Comparison of ENCODE assay signal across 8 mouse cellular contexts in genomic region chr13:55693243-55693721, GRCm38 (mm10). TPM values are rescaled to one million over a fixed set of nuclear protein-coding genes. Genes with fewer than 3 reads are reported as not detected.
A peak's percentile ranks its signal among the peaks of the same experiment; 100 is the strongest.
DNase-seq lines count a peak whose midpoint lies in the region; ATAC-seq and TF ChIP-seq lines count a peak whose summit lies in the region.

No protein-coding gene starts in this region.

- peak overlapping the region; percentile 74 for H3K4me2 ChIP-seq in heart, embryonic 11.5 days
- no peak overlapping the region for H3K4me2 ChIP-seq in CH12.LX (ENCODE audit: insufficient read depth, low read depth, poor library complexity, severe bottlenecking)
- H3K4me2 ChIP-seq in embryonic facial prominence, embryonic 13.5 days: peak overlapping the region; percentile 77
- H3K4me2 ChIP-seq in intestine, embryonic 16.5 days (ENCODE audit: low read depth, low read length): peak overlapping the region; percentile 55

- peak overlapping the region; percentile 99 for H3K27ac ChIP-seq in heart, embryonic 11.5 days (ENCODE audit: low read depth, low read length)
- H3K27ac ChIP-seq in CH12.LX (ENCODE audit: insufficient read depth, low read depth): peak overlapping the region; percentile 73
- H3K27ac ChIP-seq in embryonic facial prominence, embryonic 13.5 days: peak overlapping the region; percentile 98
- peak overlapping the region; percentile 98 for H3K27ac ChIP-seq in intestine, embryonic 16.5 days (ENCODE audit: low read length)

- H3K9ac ChIP-seq in heart, embryonic 11.5 days (ENCODE audit: low read depth, low read length): peak overlapping the region; percentile 100
- H3K9ac ChIP-seq in CH12.LX (ENCODE audit: insufficient read depth, low read depth): peak overlapping the region; percentile 100
- H3K9ac ChIP-seq in embryonic facial prominence, embryonic 13.5 days: peak overlapping the region; percentile 100
- H3K9ac ChIP-seq in intestine, embryonic 16.5 days (ENCODE audit: low read depth, low read length): peak overlapping the region; percentile 100

- under 1% methylated on average over 64 of the region's 70 CpGs for WGBS in heart, embryonic 11.5 days (ENCODE audit: insufficient replicate concordance)
- WGBS in embryonic facial prominence, embryonic 13.5 days: under 1% methylated on average over 33 of the region's 70 CpGs
- under 1% methylated on average over 55 of the region's 70 CpGs for WGBS in intestine, embryonic 16.5 days

- TF ChIP-seq RAD21 in CH12.LX (IDR thresholded peaks at IDR 0.05; ENCODE audit: low read depth, low read length): no peak

- peak; percentile 62 for ATAC-seq in heart, embryonic 11.5 days (replicated peaks; ENCODE audit: insufficient number of reproducible peaks, low FRiP score, low TSS enrichment)
- ATAC-seq in embryonic facial prominence, embryonic 13.5 days (ENCODE audit: insufficient number of reproducible peaks, insufficient read depth, low FRiP score, low TSS enrichment, low read depth): peak; percentile 34
- peak; percentile 80 for ATAC-seq in intestine, embryonic 16.5 days

- no peak for DNase-seq in heart, postnatal 4 days
- no peak for DNase-seq in CH12.LX (ENCODE audit: extremely low read depth)
- peak; percentile 53 for DNase-seq in mesoderm, embryonic 11.5 days (ENCODE audit: low read depth, low spot score)
- peak; percentile 45 to 59 for DNase-seq in thymus, postnatal 10 days (ENCODE audit: low spot score in 2 of 2)
- DNase-seq in frontal cortex, adult 2 months (ENCODE audit: extremely low spot score in 1 of 2, low spot score in 1 of 2): no peak

- peaks cover 12% of the 10 kb centered on the region for H3K4me1 ChIP-seq in heart, embryonic 11.5 days (ENCODE audit: control insufficient read depth, insufficient read depth, low read length)
- H3K4me1 ChIP-seq in CH12.LX (ENCODE audit: control insufficient read depth in 1 of 2, insufficient read depth in 2 of 2): peaks cover 3 to 25% of the 10 kb centered on the region in 2 experiments; a peak in 3 of 4 replicates
- peaks cover 24% of the 10 kb centered on the region for H3K4me1 ChIP-seq in embryonic facial prominence, embryonic 13.5 days
- peaks cover 15% of the 10 kb centered on the region for H3K4me1 ChIP-seq in intestine, embryonic 16.5 days (ENCODE audit: control insufficient read depth, insufficient read depth, low read length)

- no peaks in the 10 kb centered on the region for H3K9me3 ChIP-seq in heart, embryonic 11.5 days (replicated peaks; ENCODE audit: control insufficient read depth, low read length)
- H3K9me3 ChIP-seq in CH12.LX (replicated peaks; ENCODE audit: low read length): no peaks in the 10 kb centered on the region
- H3K9me3 ChIP-seq in embryonic facial prominence, embryonic 13.5 days: no peaks in the 10 kb centered on the region
- H3K9me3 ChIP-seq in intestine, embryonic 16.5 days (ENCODE audit: control insufficient read depth, low read length): no peaks in the 10 kb centered on the region

- H3K79me2 ChIP-seq in CH12.LX (replicated peaks; ENCODE audit: control insufficient read depth, extremely low read depth, insufficient read depth, poor library complexity, severe bottlenecking): peaks cover 51% of the 10 kb centered on the region

- H3K36me3 ChIP-seq in heart, embryonic 11.5 days (ENCODE audit: control insufficient read depth, insufficient read depth, low read length): no peaks in the 10 kb centered on the region
- H3K36me3 ChIP-seq in CH12.LX (replicated peaks in 1 of 2; ENCODE audit: control insufficient read depth in 1 of 2, insufficient read depth in 1 of 2, low read length in 1 of 2): peaks cover 3 to 20% of the 10 kb centered on the region in 2 experiments
- peaks cover 2% of the 10 kb centered on the region; the same call in 1 of the 2 replicates for H3K36me3 ChIP-seq in embryonic facial prominence, embryonic 13.5 days
- no peaks in the 10 kb centered on the region for H3K36me3 ChIP-seq in intestine, embryonic 16.5 days (ENCODE audit: control insufficient read depth, insufficient read depth, low read length)

- in situ Hi-C loops in CH12.LX (cut with MboI; ENCODE audit: low pct_ligation_motif_present, low pct_unique_long_range_greater_than_20kb, low sequenced_read_pairs): no loop called here

- H3K27me3 ChIP-seq in heart, embryonic 11.5 days (ENCODE audit: control insufficient read depth, insufficient read depth, low read length): no peaks in the 10 kb centered on the region
- no peaks in the 10 kb centered on the region for H3K27me3 ChIP-seq in CH12.LX (replicated peaks)
- H3K27me3 ChIP-seq in embryonic facial prominence, embryonic 13.5 days: no peaks in the 10 kb centered on the region
- H3K27me3 ChIP-seq in intestine, embryonic 16.5 days (replicated peaks; ENCODE audit: control insufficient read depth, insufficient read depth, low read length): no peaks in the 10 kb centered on the region

- no peak for TF ChIP-seq POLR2A in CH12.LX (IDR thresholded peaks at IDR 0.05; ENCODE audit: low read depth, low read length)

- peak overlapping the region; percentile 99 for H3K4me3 ChIP-seq in heart, embryonic 11.5 days (ENCODE audit: low read depth, low read length)
- H3K4me3 ChIP-seq in CH12.LX (replicated peaks in 1 of 3; ENCODE audit: low read depth in 2 of 3, low read length in 2 of 3, poor library complexity in 1 of 3): peak overlapping the region; percentile 70 to 91 (median 79)
- peak overlapping the region; percentile 94 for H3K4me3 ChIP-seq in embryonic facial prominence, embryonic 13.5 days
- peak overlapping the region; percentile 99 for H3K4me3 ChIP-seq in intestine, embryonic 16.5 days (ENCODE audit: low read length)

- dilution Hi-C loops in CH12.LX (cut with MboI; ENCODE audit: extremely low pct_ligation_motif_present, extremely low pct_unique_long_range_greater_than_20kb, low sequenced_read_pairs): no loop called here

- TF ChIP-seq CTCF in CH12.LX (conservative IDR thresholded peaks at IDR 0.05 in 1 of 2, IDR thresholded peaks at IDR 0.05 in 1 of 2; ENCODE audit: low read depth in 2 of 2, low read length in 2 of 2): no peak

- TF ChIP-seq EP300 in CH12.LX (IDR thresholded peaks at IDR 0.05; ENCODE audit: low read length): no peak

TF ChIP-seq in CH12.LX, 34 proteins besides CTCF, POLR2A, EP300 and RAD21:
- TF ChIP-seq USF2 (conservative IDR thresholded peaks at IDR 0.05; ENCODE audit: low read depth, low read length) (no peak), MEF2A (IDR thresholded peaks at IDR 0.05; ENCODE audit: borderline replicate concordance, low read depth, low read length) (no peak), MXI1 (IDR thresholded peaks at IDR 0.05; ENCODE audit: low read depth, low read length) (peak; percentile 19; the same call in 1 of the 2 replicates)
TF ChIP-seq in CH12.LX: peak in this region for 1.

RNA-seq across cellular contexts. Expression of gene B230219D22Rik, which starts 0.4 kb away (rescaled TPM):
- polyA plus RNA-seq in heart, embryonic 11.5 days (2014; fragmentation: Nextera tagmentation; extraction: Ambion mirVana): 63.0 and 77.0 TPM in 2 replicates
- total RNA-seq in heart, postnatal 4 days (2021): 10 to 100 TPM; 77.3 to 82.3 TPM
- total RNA-seq in CH12.LX (2012; rRNA removed): 22.1 and 23.2 TPM in 2 replicates
- total RNA-seq in CH12.LX (2014; rRNA removed): 35.0 and 36.1 TPM in 2 replicates
- polyA plus RNA-seq in CH12.LX (2012; ENCODE audit: insufficient read length, low read depth): 25.0 and 25.7 TPM in 2 replicates
- 71.5 and 73.7 TPM in 2 replicates for polyA plus RNA-seq in embryonic facial prominence, embryonic 13.5 days (2015; fragmentation: Nextera tagmentation; extraction: Ambion mirVana)
- 34.3 and 34.8 TPM in 2 replicates for polyA plus RNA-seq in intestine, embryonic 16.5 days (2015; fragmentation: Nextera tagmentation; extraction: Ambion mirVana)
- polyA plus RNA-seq in frontal cortex, adult 2 months (2012; rRNA removed): 63.2 and 66.6 TPM in 2 replicates

RNA-seq across cellular contexts. Expression of gene Txndc15, which starts 21.2 kb away (rescaled TPM):
- 61.1 and 69.5 TPM in 2 replicates for polyA plus RNA-seq in heart, embryonic 11.5 days (2014; fragmentation: Nextera tagmentation; extraction: Ambion mirVana)
- total RNA-seq in heart, postnatal 4 days (2021): 10 to 100 TPM; 35.7 to 36.6 TPM
- total RNA-seq in CH12.LX (2012; rRNA removed): 34.6 and 39.7 TPM in 2 replicates
- total RNA-seq in CH12.LX (2014; rRNA removed): 48.7 and 51.2 TPM in 2 replicates
- 37.4 and 45.2 TPM in 2 replicates for polyA plus RNA-seq in CH12.LX (2012; ENCODE audit: insufficient read length, low read depth)
- 109 and 110 TPM in 2 replicates for polyA plus RNA-seq in embryonic facial prominence, embryonic 13.5 days (2015; fragmentation: Nextera tagmentation; extraction: Ambion mirVana)
- 67.7 and 71.3 TPM in 2 replicates for polyA plus RNA-seq in intestine, embryonic 16.5 days (2015; fragmentation: Nextera tagmentation; extraction: Ambion mirVana)
- polyA plus RNA-seq in frontal cortex, adult 2 months (2012; rRNA removed): 63.7 and 67.2 TPM in 2 replicates

RNA-seq across cellular contexts. Expression of gene Pcbd2, which starts 33.9 kb away (rescaled TPM):
- polyA plus RNA-seq in heart, embryonic 11.5 days (2014; fragmentation: Nextera tagmentation; extraction: Ambion mirVana): 59.1 and 64.6 TPM in 2 replicates
- total RNA-seq in heart, postnatal 4 days (2021): 10 to 100 TPM; 42.2 to 45.7 TPM
- total RNA-seq in CH12.LX (2012; rRNA removed) (28.6 and 32.1 TPM in 2 replicates), CH12.LX (2014; rRNA removed) (19.0 and 20.6 TPM in 2 replicates)
- 44.9 and 45.0 TPM in 2 replicates for polyA plus RNA-seq in CH12.LX (2012; ENCODE audit: insufficient read length, low read depth)
- 44.3 and 61.4 TPM in 2 replicates for polyA plus RNA-seq in embryonic facial prominence, embryonic 13.5 days (2015; fragmentation: Nextera tagmentation; extraction: Ambion mirVana)
- 71.9 and 72.3 TPM in 2 replicates for polyA plus RNA-seq in intestine, embryonic 16.5 days (2015; fragmentation: Nextera tagmentation; extraction: Ambion mirVana)
- polyA plus RNA-seq in frontal cortex, adult 2 months (2012; rRNA removed): 28.2 and 30.1 TPM in 2 replicates

RNA-seq across cellular contexts. Expression of gene Ddx46, which starts 58.5 kb away (rescaled TPM):
- 32.4 and 34.2 TPM in 2 replicates for polyA plus RNA-seq in heart, embryonic 11.5 days (2014; fragmentation: Nextera tagmentation; extraction: Ambion mirVana)
- total RNA-seq in heart, postnatal 4 days (2021): 10 to 100 TPM; 33.8 to 34.3 TPM
- total RNA-seq in CH12.LX (2012; rRNA removed) (36.1 and 46.3 TPM in 2 replicates), CH12.LX (2014; rRNA removed) (35.4 and 37.4 TPM in 2 replicates)
- polyA plus RNA-seq in CH12.LX (2012; ENCODE audit: insufficient read length, low read depth): 99.8 and 103 TPM in 2 replicates
- 43.2 and 44.3 TPM in 2 replicates for polyA plus RNA-seq in embryonic facial prominence, embryonic 13.5 days (2015; fragmentation: Nextera tagmentation; extraction: Ambion mirVana)
- 26.7 and 27.2 TPM in 2 replicates for polyA plus RNA-seq in intestine, embryonic 16.5 days (2015; fragmentation: Nextera tagmentation; extraction: Ambion mirVana)
- 51.7 and 54.2 TPM in 2 replicates for polyA plus RNA-seq in frontal cortex, adult 2 months (2012; rRNA removed)

Comparison
In these comparisons a context has a peak if more than half of its experiments do, and no peak if none do; other contexts are left out.
1. DNase-seq: peak in mesoderm, embryonic 11.5 days (single experiment) and thymus, postnatal 10 days (2 of 2); none in heart, postnatal 4 days (single experiment), CH12.LX (single experiment) and frontal cortex, adult 2 months (0 of 2).
2. Peak in every context shown above with its lines, with median percentiles within 50 percentile points of each other: ATAC-seq, H3K27ac ChIP-seq, H3K4me3 ChIP-seq and H3K9ac ChIP-seq.